Mouse (Mus musculus) T-helper 2 cell (primary cell): ENCODE results near the gene Rheb.
"Not testable (repeated sequence)": the region's sequence is repeated elsewhere in the genome, so short reads cannot be mapped to it uniquely, and the experiment has no call there.

Experiments
- in situ Hi-C: fragments of 300-600 bp; cut with MboI, MseI; formaldehyde crosslinking; loops from one replicate; pipeline ENCODE4 v1.15.1; 2025; ENCODE audit warnings: high pct_unique_total_duplicates

Rheb gene

GRCm38 (mm10) chr5:24798639-24799038, 43.8 kb downstream of the Rheb start:
- in situ Hi-C loops: no loop called here

GRCm38 (mm10) chr5:24797858-24798257, 44.6 kb downstream of the Rheb start:
- in situ Hi-C loops: no loop called here

GRCm38 (mm10) chr5:24792961-24793360, 49.5 kb downstream of the Rheb start:
- in situ Hi-C loops: no loop called here

DNA sequence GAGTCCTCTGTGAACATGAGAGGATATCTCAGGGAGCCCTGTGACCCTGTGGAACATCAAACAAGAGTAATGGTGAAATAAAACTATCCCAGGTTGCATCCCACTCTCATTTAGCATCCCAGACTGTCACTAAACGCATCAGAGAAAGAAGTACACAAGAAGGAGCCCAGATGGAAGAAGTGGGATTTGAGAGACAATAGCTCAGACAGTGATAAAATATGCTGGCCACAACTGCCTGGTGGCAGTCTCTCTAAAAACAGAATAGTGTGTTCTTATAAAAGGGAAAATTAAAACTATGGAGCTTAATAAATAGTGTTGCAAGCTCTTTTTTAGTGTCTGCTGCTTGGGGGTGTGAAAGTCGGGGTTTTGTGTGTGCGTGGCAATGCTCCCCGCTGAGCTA, 59.5 kb downstream of the Rheb start:
- in situ Hi-C loops: no loop called here

GRCm38 (mm10) chr5:24781048-24781447, 61.4 kb downstream of the Rheb start:
- in situ Hi-C loops: no loop called here

DNA sequence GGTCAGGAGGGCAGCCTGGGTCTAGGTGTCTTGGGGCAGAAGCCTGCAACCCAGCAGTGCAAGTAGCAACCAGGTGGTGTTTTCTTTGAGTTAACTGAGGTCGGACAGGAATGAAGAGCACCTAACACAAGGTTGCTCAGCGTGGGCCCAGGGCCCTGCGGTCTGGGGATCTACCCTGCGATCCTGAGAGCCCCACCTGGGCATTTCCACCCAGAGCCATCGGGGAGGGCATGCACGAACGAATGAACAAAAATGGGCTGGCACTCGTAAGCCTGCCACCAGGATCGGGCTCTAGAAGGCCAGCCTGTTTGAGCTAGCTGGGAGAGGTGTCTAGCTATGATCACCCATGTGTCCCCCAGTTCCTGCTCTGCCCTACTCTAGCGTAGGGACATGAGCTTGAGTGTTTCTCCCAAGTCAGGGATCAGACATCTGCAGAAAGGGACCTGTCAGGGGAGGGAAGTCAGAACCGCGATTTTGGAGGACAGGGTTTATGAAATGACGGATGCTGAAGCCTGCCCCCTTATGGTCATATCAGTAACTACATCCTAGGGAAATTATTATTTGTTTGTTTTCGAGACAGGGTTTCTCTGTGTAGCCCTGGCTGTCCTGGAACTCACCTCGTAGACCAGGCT, 62.4 kb downstream of the Rheb start:
- in situ Hi-C loops: no loop called here

GRCm38 (mm10) chr5:24779321-24779720, 63.1 kb downstream of the Rheb start:
- in situ Hi-C loops: no loop called here

DNA sequence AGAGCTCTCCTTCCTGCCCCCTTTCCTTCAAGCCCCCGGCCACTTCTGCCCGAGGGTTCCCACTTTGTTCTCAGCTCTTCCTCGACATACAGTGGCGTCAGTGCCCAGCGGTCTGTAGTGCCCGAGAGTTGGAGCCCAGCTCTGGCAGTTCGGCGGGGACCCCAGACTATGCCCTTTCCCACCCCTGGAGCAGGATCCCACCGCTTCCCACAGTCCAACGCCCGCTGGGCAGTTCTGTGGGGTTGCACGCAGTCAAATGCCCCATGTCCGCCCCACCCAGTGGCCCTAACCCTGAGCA, 63.6 kb downstream of the Rheb start:
- in situ Hi-C loops: no loop called here

DNA sequence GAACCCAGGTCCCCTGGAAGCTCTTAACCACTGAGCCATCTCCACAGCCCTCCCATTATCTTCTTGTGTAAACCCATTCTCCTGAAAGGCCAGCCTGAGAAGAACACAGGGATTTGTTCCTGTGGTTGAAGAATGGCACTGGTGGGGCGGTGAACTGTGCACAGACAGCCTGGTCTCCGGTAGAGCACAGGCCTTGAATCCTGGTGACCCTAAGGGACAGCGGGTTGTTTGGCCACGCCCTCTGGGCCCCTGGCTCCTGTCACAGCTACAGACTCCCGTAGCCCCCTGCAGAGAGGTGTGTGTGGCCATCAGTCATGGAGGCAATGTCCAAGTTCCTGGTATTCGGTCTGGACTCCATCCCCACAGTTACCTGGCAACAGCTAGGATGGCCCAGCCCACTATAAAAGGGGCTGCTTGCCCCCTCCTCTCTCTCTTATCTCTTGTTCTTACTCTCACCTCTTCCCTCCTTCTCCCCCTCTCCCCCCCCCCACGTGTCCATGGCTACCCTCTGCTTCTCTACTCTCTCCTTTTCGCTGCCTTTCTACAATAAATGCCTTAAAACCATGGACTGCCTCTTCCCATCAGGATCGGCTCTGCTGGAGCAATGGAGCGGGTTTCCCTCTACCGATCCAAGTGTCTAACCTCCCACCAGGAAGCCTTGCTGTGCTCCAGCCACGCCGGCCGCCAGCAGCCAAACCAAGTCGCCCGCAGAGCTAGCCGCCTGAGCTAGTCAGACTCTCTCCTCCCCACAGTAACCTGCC, 64.2 kb downstream of the Rheb start:
- in situ Hi-C loops: no loop called here

GRCm38 (mm10) chr5:24776681-24777080, 65.7 kb downstream of the Rheb start:
- in situ Hi-C loops: no loop called here

- in situ Hi-C loops: not testable (repeated sequence)
Measured at GRCm38 (mm10) chr5:24774549-24774948, 67.9 kb downstream of the Rheb start.

DNA sequence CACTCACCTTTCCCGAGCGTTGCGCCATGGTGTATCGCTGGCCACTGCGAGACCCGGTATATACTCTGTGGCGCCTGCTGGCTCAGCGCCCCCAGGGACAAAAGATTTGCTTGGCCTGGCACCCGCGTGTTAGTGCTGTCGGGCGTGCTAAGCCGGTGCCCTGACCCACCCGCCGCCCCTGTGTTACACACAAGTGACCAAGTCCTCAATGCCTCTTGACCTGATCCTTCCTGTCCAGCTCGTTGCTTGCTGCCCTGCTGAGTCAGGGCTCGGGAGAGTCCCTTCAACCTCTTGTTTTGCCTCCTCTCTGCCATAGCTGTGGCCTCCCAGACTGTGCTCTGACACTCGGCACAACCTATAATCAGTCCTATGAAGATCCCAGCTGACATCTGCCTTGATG, 84.6 kb downstream of the Rheb start, which contains the start of gene Crygn:
Gene Crygn, minus strand, starts transcription at position 193 of the 400 bp plus-strand sequence.
- in situ Hi-C loops: no loop called here

- in situ Hi-C loops: no loop called here
Measured at GRCm38 (mm10) chr5:24756931-24757330, 85.5 kb downstream of the Rheb start.
